Mouse (Mus musculus) testis, adult 2 months (tissue): ENCODE results near the gene Rab12. TPM values are rescaled to one million over a fixed set of nuclear protein-coding genes. Genes with fewer than 3 reads are reported as not detected.
A peak's percentile ranks its signal among the peaks of the same experiment; 100 is the strongest.

Experiments used
- H3K27ac ChIP-seq: fragments of 200-500 bp; 2 replicates; pipeline ENCODE4 v1.5.1; 2012; ENCODE audit warnings: low read depth, low read length; ENCODE audit not compliant: control insufficient read depth, insufficient read depth
- H3K27me3 ChIP-seq: fragments of 200-500 bp; 2 replicates; pipeline ENCODE4 v1.6.1; 2012; ENCODE audit warnings: mild to moderate bottlenecking, low read length, moderate library complexity; ENCODE audit not compliant: control insufficient read depth, insufficient read depth
- H3K36me3 ChIP-seq: fragments of 200-500 bp; 2 replicates; pipeline ENCODE4 v1.6.1; 2012; ENCODE audit warnings: mild to moderate bottlenecking, low read length; ENCODE audit not compliant: control insufficient read depth, insufficient read depth
- H3K4me1 ChIP-seq: fragments of 200-500 bp; 2 replicates; pipeline ENCODE4 v1.6.1; 2012; ENCODE audit warnings: low read length; ENCODE audit not compliant: control insufficient read depth, insufficient read depth
- H3K4me3 ChIP-seq: fragments of 200-500 bp; 2 replicates; pipeline ENCODE4 v1.5.1; 2012; ENCODE audit warnings: low read depth, mild to moderate bottlenecking, low read length, moderate library complexity, mixed read lengths; ENCODE audit not compliant: control insufficient read depth
- CTCF ChIP-seq: fragments of 200-500 bp; IDR thresholded peaks from 2 replicates; pipeline ENCODE4 v1.5.1; 2012; ENCODE audit warnings: low read depth, mild to moderate bottlenecking, inconsistent platforms, low read length, moderate library complexity; ENCODE audit not compliant: control insufficient read depth, insufficient read depth, insufficient replicate concordance
- POLR2A ChIP-seq: fragments of 200-500 bp; IDR thresholded peaks from 2 replicates; pipeline ENCODE4 v1.6.1; 2012; ENCODE audit warnings: low read depth, mild to moderate bottlenecking, inconsistent platforms, low read length, moderate library complexity; ENCODE audit not compliant: control insufficient read depth
- polyA plus RNA-seq: library from polyadenylated mRNA; depleted of rRNA; stranded (reverse); fragments of >200 nt; gene quantifications from 2 replicates; pipeline ENCODE4 v1.2.3, GENCODE M21; 2012; rRNA removed

The Rab12 gene
- 10.0 and 11.3 TPM in 2 replicates for polyA plus RNA-seq

DNA sequence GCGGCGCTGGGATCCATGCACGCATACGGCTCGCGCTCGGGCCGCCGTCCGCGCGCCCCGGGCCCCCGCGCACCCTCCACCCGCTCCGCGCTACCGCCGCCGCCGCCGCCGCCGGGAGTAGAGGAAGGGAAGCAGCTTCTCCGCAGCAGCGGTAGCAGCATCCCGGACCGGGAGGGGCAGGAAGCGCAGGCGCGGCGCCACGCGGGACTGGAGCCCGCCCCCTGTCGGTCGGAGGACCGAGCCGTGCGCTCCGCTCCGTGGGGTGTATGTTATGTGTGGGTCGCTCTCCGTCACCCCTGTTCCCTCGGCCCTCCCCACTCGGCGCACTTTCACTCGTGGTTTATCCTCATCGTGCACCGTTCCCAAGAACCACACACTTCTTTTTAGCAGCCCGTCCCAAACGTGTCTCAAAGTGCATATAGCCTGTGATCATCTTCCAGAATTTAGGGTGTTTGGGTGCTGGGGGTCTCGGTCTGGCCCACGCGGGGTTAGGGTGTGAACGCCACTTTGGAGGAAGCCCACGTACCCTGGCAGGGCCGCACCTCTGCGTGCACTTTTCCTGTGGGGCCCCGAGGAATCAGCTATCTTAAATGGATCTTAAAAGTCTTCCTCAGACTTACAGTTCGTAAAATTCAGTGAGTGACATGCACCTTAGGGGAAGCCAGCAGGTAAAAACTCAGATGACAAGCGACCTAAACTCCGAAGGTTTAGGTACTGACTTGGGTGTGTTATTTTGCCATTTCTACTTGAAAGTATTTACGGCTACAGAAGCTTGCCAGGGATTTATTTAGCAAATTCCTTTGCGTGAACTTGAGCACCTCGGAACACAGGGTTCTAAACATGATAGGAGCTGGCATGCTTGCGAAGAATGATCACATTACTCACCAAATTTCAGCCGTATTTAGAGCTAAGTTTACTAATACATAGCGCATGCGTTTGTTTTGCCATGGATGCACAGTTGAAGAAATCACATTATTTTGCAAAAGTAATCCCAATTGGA lies at the start of gene Rab12:
Gene Rab12 (minus strand): TSS at position 176 of the 1,000 bp plus-strand sequence.
- H3K4me1 ChIP-seq, result peaks cover 13% of the 10 kb centered on the region

DNA sequence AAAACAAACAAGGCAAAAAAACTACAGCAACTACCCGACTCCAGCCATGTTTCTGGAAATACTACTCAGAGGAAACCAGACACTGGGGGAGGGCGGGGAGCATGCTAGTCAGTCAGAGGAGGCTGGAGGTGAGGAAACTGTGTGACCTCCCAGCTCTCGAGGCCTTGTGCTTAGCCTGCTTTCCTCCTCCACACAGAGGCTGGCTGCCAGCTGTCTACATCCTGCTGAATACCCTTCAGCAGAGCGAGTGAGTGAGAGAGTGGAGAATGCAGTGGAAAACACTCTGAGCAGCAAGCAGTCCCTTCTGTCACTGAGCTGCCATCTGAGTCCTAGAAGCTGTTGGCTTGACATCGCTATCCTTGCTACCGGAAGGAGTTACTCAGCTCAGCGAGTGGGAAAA lies 44.7 kb upstream of the Rab12 start:
- TF ChIP-seq POLR2A (no peak), CTCF (no peak)
- H3K4me1 ChIP-seq, result peaks cover 2% of the 10 kb centered on the region
- H3K27me3 ChIP-seq, result no peaks in the 10 kb centered on the region
- no peak overlapping the region for H3K27ac ChIP-seq
- no peak overlapping the region for H3K4me3 ChIP-seq
- H3K36me3 ChIP-seq, result no peaks in the 10 kb centered on the region

More for the DNA sequence above, at the start of gene Rab12:
- Histone ChIP-seq H3K27ac (peak within 1 kb of the TSS; percentile 64), H3K4me3 (peak within 1 kb of the TSS; percentile 82), H3K36me3 (no peaks in the 10 kb centered on the region), H3K27me3 (no peaks in the 10 kb centered on the region; the same call in 1 of the 2 replicates)
- peak; percentile 56 for TF ChIP-seq POLR2A
- TF ChIP-seq CTCF, result peak; percentile 87; the same call in 1 of the 2 replicates

DNA sequence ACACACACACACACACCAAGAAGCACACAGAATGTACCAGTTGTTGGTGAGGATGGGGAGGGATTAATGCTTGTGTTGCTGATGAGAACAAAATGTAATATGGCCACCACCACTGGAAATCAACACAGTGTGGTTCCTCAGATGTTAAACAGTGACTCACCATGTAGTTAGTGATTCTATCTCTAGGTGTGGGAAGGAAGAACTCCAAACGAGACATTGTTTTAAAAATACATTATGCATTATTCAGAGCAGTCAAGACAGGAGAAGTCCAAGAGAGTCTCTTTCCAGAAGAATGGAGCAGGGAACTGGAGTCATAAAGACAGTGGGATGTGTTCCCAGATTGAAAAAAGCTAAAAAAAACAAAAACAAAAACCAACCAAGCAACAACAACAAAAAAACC lies 44.0 kb upstream of the Rab12 start:
- H3K36me3 ChIP-seq, result no peaks in the 10 kb centered on the region
- H3K4me3 ChIP-seq, result no peak overlapping the region
- peaks cover 2% of the 10 kb centered on the region for H3K4me1 ChIP-seq
- H3K27me3 ChIP-seq, result no peaks in the 10 kb centered on the region
- H3K27ac ChIP-seq, result no peak overlapping the region
- TF ChIP-seq CTCF, result no peak
- TF ChIP-seq POLR2A, result no peak

DNA sequence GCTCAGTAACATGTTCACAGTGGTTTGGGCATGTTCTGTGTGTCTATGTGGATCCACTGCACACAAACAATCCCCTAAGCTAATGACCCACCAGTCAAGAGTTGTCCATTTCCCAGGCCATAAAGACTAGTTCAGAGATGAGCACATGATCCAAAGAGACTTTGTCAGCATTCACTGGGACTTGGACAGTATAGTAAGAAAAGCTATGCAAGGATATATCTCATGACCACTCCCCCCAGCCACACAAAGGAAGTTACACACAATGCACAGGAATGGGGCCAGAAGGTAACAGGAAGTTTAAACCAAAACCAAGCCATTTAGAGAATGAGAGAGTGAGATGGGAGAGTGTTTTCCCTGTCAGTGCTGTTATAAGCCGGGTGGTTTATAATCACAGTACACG lies 41.9 kb upstream of the Rab12 start:
- Histone ChIP-seq H3K27me3 (no peaks in the 10 kb centered on the region), H3K27ac (no peak overlapping the region), H3K4me1 (peaks cover 2% of the 10 kb centered on the region), H3K4me3 (no peak overlapping the region), H3K36me3 (no peaks in the 10 kb centered on the region)
- TF ChIP-seq POLR2A (no peak), CTCF (no peak)

DNA sequence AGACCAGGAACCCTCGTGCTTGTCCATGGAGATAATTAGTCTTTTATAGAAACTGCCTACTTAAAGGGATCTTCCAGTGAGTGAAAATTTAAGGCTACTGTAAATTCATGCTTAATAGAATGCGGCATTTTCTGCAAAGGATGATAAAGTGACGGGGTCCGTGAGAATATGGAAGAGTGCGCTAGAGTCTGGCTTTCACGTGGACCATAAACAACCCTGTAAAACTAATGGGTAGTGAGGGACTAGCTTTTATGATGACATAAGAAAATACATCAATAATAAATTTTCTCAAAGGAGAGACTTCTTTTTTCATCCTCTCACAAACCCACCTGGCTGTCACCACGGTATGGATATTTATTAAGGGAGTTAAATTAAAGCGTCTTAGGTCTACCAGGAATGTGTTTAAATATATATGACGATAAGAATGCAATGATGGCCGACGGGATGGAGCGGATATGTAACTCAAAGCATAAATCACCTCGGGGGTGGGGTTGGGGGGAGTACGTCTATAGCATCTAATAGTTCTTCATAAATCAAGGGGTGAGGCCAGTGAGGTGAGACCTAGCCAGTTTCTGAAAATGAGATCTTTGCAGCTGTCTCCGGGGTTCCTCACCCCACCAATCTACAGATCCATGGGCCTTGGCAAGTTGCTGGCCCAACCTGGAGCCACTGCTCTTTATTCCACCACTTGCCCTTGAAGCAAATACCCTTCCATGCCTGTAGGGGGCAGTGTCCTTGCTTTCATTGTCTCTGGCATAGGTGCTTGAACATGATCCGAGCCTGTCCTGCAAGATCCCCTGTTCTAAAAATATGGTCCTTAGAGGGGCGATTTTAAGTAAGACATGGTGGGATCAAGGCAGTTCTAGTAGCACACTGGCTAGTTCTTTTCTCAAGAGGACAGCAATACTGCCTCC lies 39.1 kb upstream of the Rab12 start:
- Histone ChIP-seq H3K27ac (no peak overlapping the region), H3K4me3 (peak overlapping the region; percentile 29; the same call in 1 of the 2 replicates), H3K27me3 (no peaks in the 10 kb centered on the region), H3K36me3 (no peaks in the 10 kb centered on the region), H3K4me1 (peaks cover 2% of the 10 kb centered on the region)
- TF ChIP-seq POLR2A, result no peak
- peak; percentile 66; the same call in 1 of the 2 replicates for TF ChIP-seq CTCF

DNA sequence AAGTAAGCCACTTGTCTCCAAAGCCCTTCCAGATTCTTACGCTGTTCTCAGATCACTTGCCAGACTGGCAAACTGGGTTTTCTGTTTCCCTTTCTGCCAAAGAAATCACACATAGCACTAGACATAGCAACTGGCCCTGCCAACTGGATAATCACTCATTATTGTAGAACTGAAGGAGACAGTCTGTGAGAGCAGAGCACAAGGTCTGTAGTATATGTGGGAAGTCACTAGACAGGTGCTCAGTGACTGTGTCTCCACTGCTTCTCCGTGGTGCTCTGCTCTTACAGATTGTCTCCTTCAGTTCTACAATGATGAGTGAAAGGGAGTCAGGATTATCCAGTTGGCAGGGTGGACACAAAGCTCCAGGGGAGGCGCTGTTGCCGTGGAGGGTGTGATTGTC lies 33.2 kb upstream of the Rab12 start:
- TF ChIP-seq CTCF (no peak), POLR2A (no peak)
- H3K4me3 ChIP-seq, result no peak overlapping the region
- no peaks in the 10 kb centered on the region for H3K36me3 ChIP-seq
- H3K4me1 ChIP-seq, result peaks cover 2% of the 10 kb centered on the region
- H3K27ac ChIP-seq, result no peak overlapping the region
- H3K27me3 ChIP-seq, result no peaks in the 10 kb centered on the region
